Mouse (Mus musculus) left cerebral cortex, adult 8-10 months (tissue): ENCODE data around the gene Cys1. TPM values are rescaled to one million over a fixed set of nuclear protein-coding genes. Genes with fewer than 3 reads are reported as not detected.

ENCODE experiments used
- DNase-seq, 2 experiments: peaks; one replicate each; pipeline ENCODE4 v3.0.0; 2022; ENCODE audit warnings: low spot score in 2 of 2
- total RNA-seq, 4 experiments: library from RNA; stranded (reverse); gene quantifications; 2 replicates each; pipeline ENCODE4 v1.2.4; 2022

The Cys1 gene
- total RNA-seq, 4 experiments from 2014 or later, result 10.9 to 13.7 (median 12.5) TPM

GRCm38 (mm10) chr12:24698514-24698913 is 16.9 kb upstream of the Cys1 start:
- DNase-seq, result no peak

GRCm38 (mm10) chr12:24697484-24698204 is 16.0 kb upstream of the Cys1 start:
- no peak for DNase-seq

- DNase-seq, result peak; percentile 48 to 68
These were observed 15.2 kb upstream of the Cys1 start for GRCm38 (mm10) chr12:24696500-24697483.

- no peak for DNase-seq
These were observed 8.7 kb upstream of the Cys1 start for GRCm38 (mm10) chr12:24690351-24690750.

GRCm38 (mm10) chr12:24686696-24687346 is 5.2 kb upstream of the Cys1 start:
- DNase-seq, result no peak

GRCm38 (mm10) chr12:24686038-24686695 is 4.6 kb upstream of the Cys1 start:
- no peak for DNase-seq

GRCm38 (mm10) chr12:24683461-24683860 is 1.8 kb upstream of the Cys1 start:
- no peak for DNase-seq

- DNase-seq, result peak in 1 of 2 experiments; percentile 41
These were observed 950 bp upstream of the Cys1 start for GRCm38 (mm10) chr12:24682563-24682962.

- DNase-seq, result no peak
These were observed 924 bp downstream of the Cys1 start for GRCm38 (mm10) chr12:24680492-24681285.

- DNase-seq, result no peak
These were observed 1.5 kb downstream of the Cys1 start for GRCm38 (mm10) chr12:24680096-24680491.

GRCm38 (mm10) chr12:24662131-24662530 is 19.5 kb downstream of the Cys1 start:
- DNase-seq, result no peak

GRCm38 (mm10) chr12:24661100-24661499 is 20.5 kb downstream of the Cys1 start:
- DNase-seq, result no peak

- DNase-seq, result no peak
These were observed 21.7 kb downstream of the Cys1 start for GRCm38 (mm10) chr12:24659923-24660322.

GRCm38 (mm10) chr12:24658998-24659397 is 22.6 kb downstream of the Cys1 start:
- DNase-seq, result no peak

GRCm38 (mm10) chr12:24656436-24656835 is 25.2 kb downstream of the Cys1 start:
- no peak for DNase-seq

- no peak for DNase-seq
These were observed 27.3 kb downstream of the Cys1 start for GRCm38 (mm10) chr12:24654065-24654862.

GRCm38 (mm10) chr12:24651642-24652342 is 29.8 kb downstream of the Cys1 start:
- DNase-seq, result peak; percentile 94

GRCm38 (mm10) chr12:24651063-24651557 is 30.5 kb downstream of the Cys1 start, which contains the start of gene Klf11:
Gene Klf11 (plus strand): TSS chr12:24651274.
- peak; percentile 93 to 96 for DNase-seq
